Mouse (Mus musculus): ENCODE data around the gene Phgdh. TPM values are rescaled to one million over a fixed set of nuclear protein-coding genes. Genes with fewer than 3 reads are reported as not detected.
A peak's percentile ranks its signal among the peaks of the same experiment; 100 is the strongest.

The Phgdh gene
- polyA plus RNA-seq, 1 experiment from 2014 or later, result 194 TPM

DNA sequence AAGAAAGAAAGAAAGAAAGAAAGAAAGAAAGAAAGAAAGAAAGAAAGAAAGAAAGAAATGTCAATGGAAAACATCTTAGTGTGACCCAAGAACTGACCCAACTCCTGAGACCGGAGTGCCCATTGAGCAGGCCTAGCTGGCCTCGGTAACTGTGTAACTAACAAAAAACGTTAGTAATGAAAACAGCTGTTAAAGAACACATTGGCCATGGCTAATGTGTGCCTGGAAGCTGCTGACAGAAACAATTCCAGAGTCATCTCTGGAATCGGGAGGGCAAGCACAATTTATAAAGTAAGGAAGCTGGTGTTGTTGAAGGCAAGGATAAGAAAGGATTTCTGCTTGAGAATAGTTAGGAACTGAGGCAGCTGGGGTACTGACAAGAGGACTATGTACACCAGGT, 28.5 kb upstream of the Phgdh start:
- no peak for ATAC-seq (replicated peaks)
- no peaks in the 10 kb centered on the region for H3K36me3 ChIP-seq
- H3K9ac ChIP-seq (replicated peaks), result no peak overlapping the region
- no peaks in the 10 kb centered on the region for H3K4me1 ChIP-seq
- no peak overlapping the region for H3K27ac ChIP-seq (replicated peaks)
- H3K4me3 ChIP-seq, result no peak overlapping the region
- H3K27me3 ChIP-seq, result no peaks in the 10 kb centered on the region
- 72% methylated on average over 4 of the region's 4 CpGs for WGBS
- H3K9me3 ChIP-seq, result no peaks in the 10 kb centered on the region
- H3K4me2 ChIP-seq (replicated peaks), result no peak overlapping the region

DNA sequence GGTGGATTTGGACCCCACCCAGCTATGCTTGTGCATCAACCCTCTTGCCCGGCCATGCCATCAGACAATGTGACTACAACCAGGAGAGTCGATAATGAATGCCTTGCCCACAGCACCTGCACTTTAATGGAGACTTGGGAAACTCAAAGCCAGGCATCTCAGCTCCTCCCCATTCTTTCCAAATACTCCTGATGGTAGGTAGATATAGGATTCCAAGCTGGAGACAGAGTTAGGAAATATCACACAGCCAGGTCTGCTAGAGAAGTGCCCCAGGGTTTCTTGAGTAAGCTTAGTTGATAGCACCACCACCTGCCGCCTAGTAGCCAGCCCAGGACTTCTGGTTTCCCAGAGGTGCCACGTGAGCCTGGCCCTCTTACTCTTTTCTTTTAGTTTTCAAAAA, 27.0 kb upstream of the Phgdh start:
- Histone ChIP-seq H3K36me3 (no peaks in the 10 kb centered on the region), H3K27me3 (no peaks in the 10 kb centered on the region), H3K27ac (replicated peaks) (no peak overlapping the region), H3K4me3 (no peak overlapping the region), H3K9ac (replicated peaks) (no peak overlapping the region), H3K4me1 (no peaks in the 10 kb centered on the region), H3K9me3 (no peaks in the 10 kb centered on the region), H3K4me2 (replicated peaks) (no peak overlapping the region)
- ATAC-seq (replicated peaks), result no peak
- 79% methylated on average over 4 of the region's 4 CpGs for WGBS

DNA sequence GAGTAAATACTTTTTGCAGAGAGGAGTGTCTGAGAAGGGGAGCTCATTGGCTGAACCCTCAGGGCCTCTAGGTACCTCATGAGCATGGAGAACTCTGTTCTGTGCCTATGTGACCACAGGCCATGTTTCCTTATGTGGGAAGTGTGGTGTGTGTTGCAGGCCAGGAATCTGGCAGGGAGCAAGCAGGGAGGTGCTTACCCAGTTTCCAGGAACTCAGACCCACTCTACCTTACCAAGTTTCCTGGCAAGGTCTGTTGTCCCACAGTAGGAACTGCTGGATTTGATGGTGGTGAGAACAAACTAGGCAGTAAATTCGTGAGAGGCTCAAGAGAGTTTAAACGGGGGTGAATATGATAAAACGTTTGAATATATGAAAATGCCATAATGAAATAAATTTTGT, 26.3 kb upstream of the Phgdh start:
- Histone ChIP-seq H3K4me2 (replicated peaks) (no peak overlapping the region), H3K9ac (replicated peaks) (no peak overlapping the region), H3K9me3 (no peaks in the 10 kb centered on the region), H3K27ac (replicated peaks) (no peak overlapping the region), H3K4me3 (no peak overlapping the region), H3K27me3 (no peaks in the 10 kb centered on the region), H3K4me1 (no peaks in the 10 kb centered on the region), H3K36me3 (no peaks in the 10 kb centered on the region)
- 86% methylated on average over 3 of the region's 3 CpGs for WGBS
- no peak for ATAC-seq (replicated peaks)

DNA sequence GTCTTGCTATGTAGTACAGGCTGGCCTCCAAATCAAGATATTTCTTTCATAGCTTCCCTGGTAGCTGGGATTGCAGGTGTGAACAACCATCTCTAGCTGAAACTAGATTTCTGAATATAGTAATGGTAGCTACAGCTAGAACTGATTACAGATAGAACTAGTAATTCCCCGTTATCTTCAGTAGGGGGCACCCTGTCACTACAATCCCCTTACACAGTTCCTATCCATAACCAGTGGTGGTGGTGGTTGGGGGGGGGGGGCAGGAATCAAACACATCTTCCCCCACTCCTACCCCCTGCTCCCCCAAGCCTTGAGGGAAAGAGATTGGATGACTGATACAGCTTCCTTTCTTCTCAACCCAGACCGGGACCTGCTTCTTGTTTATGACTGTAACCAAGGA, 23.0 kb upstream of the Phgdh start:
- no peak for ATAC-seq (replicated peaks)
- no peaks in the 10 kb centered on the region for H3K36me3 ChIP-seq
- H3K4me1 ChIP-seq, result no peaks in the 10 kb centered on the region
- 33% methylated on average over 2 of the region's 2 CpGs for whole genome bisulfite sequencing
- no peaks in the 10 kb centered on the region for H3K27me3 ChIP-seq
- H3K4me3 ChIP-seq, result no peak overlapping the region
- no peak overlapping the region for H3K9ac ChIP-seq (replicated peaks)
- no peaks in the 10 kb centered on the region for H3K9me3 ChIP-seq
- no peak overlapping the region for H3K27ac ChIP-seq (replicated peaks)
- no peak overlapping the region for H3K4me2 ChIP-seq (replicated peaks)

DNA sequence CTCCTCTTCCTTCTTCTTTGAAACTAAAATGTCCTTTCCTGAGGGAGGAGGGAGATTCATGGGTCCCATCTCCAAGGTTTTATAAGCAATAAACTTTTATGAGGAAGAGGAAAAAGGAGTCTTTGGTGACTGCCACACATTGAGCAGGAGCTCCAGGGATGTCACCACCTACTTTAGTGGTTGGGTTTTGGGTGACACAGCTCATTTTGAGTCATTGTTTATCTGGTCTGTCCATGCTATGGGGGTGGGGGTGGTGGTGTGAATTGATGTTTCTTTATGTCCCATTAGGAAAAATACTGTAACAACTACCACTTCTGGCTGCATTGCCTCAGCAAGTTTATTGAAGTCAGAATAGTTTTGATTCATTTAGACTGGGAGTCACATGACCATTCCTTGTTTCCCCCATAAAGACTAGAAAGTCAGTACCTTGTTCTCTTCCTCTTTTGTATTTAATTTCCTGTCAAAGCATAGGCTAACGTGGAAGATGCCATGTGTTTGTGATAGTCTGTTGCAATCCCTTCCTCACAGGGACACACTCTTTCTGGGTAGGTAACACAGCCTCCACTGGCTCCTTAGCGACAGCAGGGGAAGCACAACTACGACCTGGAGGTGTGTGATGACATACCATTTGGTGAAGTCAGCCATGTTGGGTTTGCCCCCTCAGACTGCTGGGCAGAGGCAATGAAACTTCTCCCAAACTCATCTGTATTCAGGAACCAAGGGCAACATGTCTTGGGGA, 17.0 kb upstream of the Phgdh start:
- 67% methylated on average over 3 of the region's 3 CpGs for WGBS
- H3K36me3 ChIP-seq, result no peaks in the 10 kb centered on the region
- H3K9me3 ChIP-seq, result no peaks in the 10 kb centered on the region
- H3K27me3 ChIP-seq, result no peaks in the 10 kb centered on the region
- ATAC-seq (replicated peaks), result no peak
- no peak overlapping the region for H3K9ac ChIP-seq (replicated peaks)
- no peak overlapping the region for H3K4me2 ChIP-seq (replicated peaks)
- no peaks in the 10 kb centered on the region for H3K4me1 ChIP-seq
- no peak overlapping the region for H3K4me3 ChIP-seq
- H3K27ac ChIP-seq (replicated peaks), result no peak overlapping the region

DNA sequence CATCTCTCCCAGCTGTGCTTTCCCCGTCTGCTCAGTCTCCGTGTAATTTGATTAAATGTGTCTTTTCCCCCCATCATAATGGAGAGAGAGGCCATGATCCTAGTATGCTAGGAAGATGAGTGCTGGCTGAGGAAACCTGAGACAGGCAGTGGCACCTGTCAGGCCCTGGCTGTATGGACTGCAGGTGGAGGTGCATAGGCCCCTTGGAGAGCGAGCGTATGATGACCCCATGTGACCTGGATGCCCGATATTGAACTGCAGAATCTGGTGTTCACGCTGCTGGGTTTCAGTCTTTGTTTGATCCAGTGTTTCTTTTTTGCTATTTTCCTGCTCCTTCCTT, 16.2 kb upstream of the Phgdh start:
- 65% methylated on average over 6 of the region's 6 CpGs for WGBS
- no peak for ATAC-seq (replicated peaks)
- H3K9ac ChIP-seq (replicated peaks), result no peak overlapping the region
- no peaks in the 10 kb centered on the region for H3K4me1 ChIP-seq
- no peak overlapping the region for H3K4me2 ChIP-seq (replicated peaks)
- no peak overlapping the region for H3K27ac ChIP-seq (replicated peaks)
- no peaks in the 10 kb centered on the region for H3K9me3 ChIP-seq
- H3K36me3 ChIP-seq, result no peaks in the 10 kb centered on the region
- H3K4me3 ChIP-seq, result no peak overlapping the region
- H3K27me3 ChIP-seq, result no peaks in the 10 kb centered on the region

DNA sequence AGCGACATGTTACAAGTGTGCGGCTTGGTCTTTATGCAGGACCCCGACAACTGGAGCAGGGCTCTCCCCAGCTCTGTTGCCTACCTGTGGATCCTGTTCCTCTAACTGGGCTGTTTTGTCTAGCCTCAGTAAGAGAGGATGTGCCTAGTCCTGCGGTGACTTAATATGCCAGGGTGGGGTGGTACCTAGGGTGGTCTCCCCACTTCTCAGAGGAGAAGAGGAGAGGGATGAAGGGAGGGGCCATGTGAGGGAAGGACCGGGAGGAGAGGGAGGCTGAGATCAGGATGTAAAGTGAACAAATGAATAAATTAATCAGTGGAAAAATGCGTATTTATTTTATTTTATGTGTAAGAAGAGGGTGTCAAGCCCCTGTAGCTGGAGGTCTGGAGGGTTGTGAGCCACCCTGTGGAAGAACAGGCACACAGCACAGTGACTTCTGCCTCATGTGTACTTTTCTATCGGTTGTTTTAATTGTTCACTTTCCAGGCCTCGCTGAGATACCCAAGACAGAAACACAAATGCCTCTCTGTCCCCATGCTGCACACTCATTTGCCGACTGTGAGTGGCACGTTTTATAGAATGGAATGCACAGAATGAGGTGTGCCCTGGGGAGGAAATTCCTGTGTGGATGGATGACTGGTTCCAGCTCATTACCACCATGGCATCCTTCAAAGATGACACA, 15.7 kb upstream of the Phgdh start:
- no peaks in the 10 kb centered on the region for H3K4me1 ChIP-seq
- H3K9me3 ChIP-seq, result no peaks in the 10 kb centered on the region
- peak; percentile 32; the same call in 1 of the 2 replicates for ATAC-seq (replicated peaks)
- 55% methylated on average over 10 of the region's 10 CpGs for WGBS
- no peaks in the 10 kb centered on the region for H3K36me3 ChIP-seq
- H3K27me3 ChIP-seq, result no peaks in the 10 kb centered on the region
- H3K9ac ChIP-seq (replicated peaks), result no peak overlapping the region
- H3K4me3 ChIP-seq, result no peak overlapping the region
- no peak overlapping the region for H3K4me2 ChIP-seq (replicated peaks)
- no peak overlapping the region for H3K27ac ChIP-seq (replicated peaks)

DNA sequence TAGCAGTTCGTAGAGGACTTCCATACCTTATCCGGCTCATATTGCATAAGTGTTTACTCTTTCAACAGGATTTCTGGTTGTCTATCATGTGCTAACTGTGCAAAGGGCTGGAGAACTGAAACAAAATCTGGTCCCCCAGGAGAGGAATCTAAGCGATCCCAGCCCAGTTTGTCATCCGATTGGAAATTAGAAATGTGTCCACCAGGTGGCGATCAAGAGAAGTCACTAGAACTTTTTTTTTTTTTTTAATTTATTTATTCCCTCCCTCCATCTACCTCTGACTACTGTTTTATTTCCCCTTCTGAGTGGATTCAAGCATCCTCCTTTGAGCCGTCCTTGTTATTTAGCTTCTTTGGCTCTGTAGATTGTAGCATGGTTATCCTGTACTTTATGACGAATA, 14.1 kb upstream of the Phgdh start:
- no peak overlapping the region for H3K27ac ChIP-seq (replicated peaks)
- H3K27me3 ChIP-seq, result no peaks in the 10 kb centered on the region
- H3K4me2 ChIP-seq (replicated peaks), result no peak overlapping the region
- H3K4me1 ChIP-seq, result no peaks in the 10 kb centered on the region
- no peak for ATAC-seq (replicated peaks)
- H3K9me3 ChIP-seq, result no peaks in the 10 kb centered on the region
- WGBS, result 35% methylated on average over 7 of the region's 7 CpGs
- H3K4me3 ChIP-seq, result no peak overlapping the region
- no peak overlapping the region for H3K9ac ChIP-seq (replicated peaks)
- H3K36me3 ChIP-seq, result no peaks in the 10 kb centered on the region

DNA sequence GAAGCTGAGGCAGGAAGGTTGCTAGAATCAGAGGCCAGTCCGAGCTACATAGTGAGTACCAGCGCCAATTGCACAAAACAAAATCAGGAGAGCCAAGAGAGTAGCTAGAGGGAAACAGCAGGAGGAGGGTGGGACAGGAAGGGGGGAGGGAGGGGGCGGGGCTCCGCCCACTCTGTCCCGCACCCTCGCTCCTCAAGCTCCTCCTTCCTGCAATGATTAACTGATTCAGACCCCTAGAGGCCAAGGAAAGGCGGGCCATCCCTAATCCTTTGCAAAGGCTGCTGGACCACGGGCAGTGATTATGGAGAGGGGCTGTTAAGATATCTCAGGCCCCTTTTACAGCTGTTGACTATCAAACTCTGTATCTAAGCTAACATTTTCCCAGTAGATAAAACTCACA, 8.9 kb upstream of the Phgdh start:
- Histone ChIP-seq H3K9ac (replicated peaks) (no peak overlapping the region), H3K9me3 (no peaks in the 10 kb centered on the region), H3K27ac (replicated peaks) (no peak overlapping the region), H3K27me3 (no peaks in the 10 kb centered on the region), H3K4me1 (no peaks in the 10 kb centered on the region), H3K4me3 (no peak overlapping the region), H3K36me3 (no peaks in the 10 kb centered on the region), H3K4me2 (replicated peaks) (no peak overlapping the region)
- WGBS, result 25% methylated on average over 8 of the region's 8 CpGs
- peak; percentile 62; the same call in 1 of the 2 replicates for ATAC-seq (replicated peaks)

DNA sequence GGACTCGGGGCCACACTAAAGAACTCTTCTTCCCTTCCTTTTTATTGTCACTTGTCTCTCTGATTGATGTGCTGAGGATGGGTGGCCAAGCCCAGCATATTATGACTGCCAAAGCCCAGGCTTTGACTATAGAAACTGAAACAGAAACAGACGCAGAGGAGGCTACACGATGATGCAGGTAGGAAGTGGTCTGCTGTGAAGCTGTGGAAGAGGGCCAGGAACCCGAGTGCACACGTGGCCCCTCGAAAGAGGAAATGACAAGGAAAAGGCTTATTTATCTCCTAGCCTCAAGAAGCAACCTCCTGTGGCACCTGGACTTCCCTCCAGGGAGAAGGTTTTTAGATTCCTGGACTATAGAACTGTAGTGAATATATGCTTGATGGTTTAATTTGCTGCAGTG, 8.3 kb upstream of the Phgdh start:
- H3K27ac ChIP-seq (replicated peaks), result no peak overlapping the region
- no peak overlapping the region for H3K9ac ChIP-seq (replicated peaks)
- H3K4me2 ChIP-seq (replicated peaks), result no peak overlapping the region
- H3K27me3 ChIP-seq, result no peaks in the 10 kb centered on the region
- no peaks in the 10 kb centered on the region for H3K9me3 ChIP-seq
- no peaks in the 10 kb centered on the region for H3K36me3 ChIP-seq
- ATAC-seq (replicated peaks), result no peak
- H3K4me1 ChIP-seq, result no peaks in the 10 kb centered on the region
- no peak overlapping the region for H3K4me3 ChIP-seq
- WGBS, result 89% methylated on average over 6 of the region's 6 CpGs

DNA sequence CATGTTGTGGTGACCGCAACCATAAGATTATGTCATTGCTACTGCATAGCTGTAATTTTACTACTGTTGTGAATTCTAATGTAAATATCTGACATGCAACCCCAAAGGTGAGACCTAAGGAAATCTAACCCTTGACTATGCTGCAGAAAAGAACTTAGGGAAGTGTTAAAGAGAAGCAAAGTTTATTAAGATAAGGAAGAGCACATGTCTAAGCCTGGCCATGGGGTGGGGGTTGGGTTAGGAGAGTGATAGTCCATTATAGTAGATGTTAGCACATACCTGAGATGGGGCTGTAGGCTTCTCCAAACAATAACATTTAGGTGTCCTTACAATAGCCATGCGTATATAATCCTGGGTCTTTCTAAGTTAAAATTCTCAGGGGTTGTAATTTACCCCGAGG, 3.4 kb upstream of the Phgdh start:
- 90% methylated on average over 3 of the region's 3 CpGs for WGBS
- Histone ChIP-seq H3K27ac (replicated peaks) (no peak overlapping the region), H3K4me3 (no peak overlapping the region), H3K9ac (replicated peaks) (no peak overlapping the region), H3K36me3 (no peaks in the 10 kb centered on the region), H3K9me3 (no peaks in the 10 kb centered on the region), H3K4me1 (peaks cover 11% of the 10 kb centered on the region), H3K27me3 (no peaks in the 10 kb centered on the region), H3K4me2 (replicated peaks) (no peak overlapping the region)
- ATAC-seq (replicated peaks), result no peak

DNA sequence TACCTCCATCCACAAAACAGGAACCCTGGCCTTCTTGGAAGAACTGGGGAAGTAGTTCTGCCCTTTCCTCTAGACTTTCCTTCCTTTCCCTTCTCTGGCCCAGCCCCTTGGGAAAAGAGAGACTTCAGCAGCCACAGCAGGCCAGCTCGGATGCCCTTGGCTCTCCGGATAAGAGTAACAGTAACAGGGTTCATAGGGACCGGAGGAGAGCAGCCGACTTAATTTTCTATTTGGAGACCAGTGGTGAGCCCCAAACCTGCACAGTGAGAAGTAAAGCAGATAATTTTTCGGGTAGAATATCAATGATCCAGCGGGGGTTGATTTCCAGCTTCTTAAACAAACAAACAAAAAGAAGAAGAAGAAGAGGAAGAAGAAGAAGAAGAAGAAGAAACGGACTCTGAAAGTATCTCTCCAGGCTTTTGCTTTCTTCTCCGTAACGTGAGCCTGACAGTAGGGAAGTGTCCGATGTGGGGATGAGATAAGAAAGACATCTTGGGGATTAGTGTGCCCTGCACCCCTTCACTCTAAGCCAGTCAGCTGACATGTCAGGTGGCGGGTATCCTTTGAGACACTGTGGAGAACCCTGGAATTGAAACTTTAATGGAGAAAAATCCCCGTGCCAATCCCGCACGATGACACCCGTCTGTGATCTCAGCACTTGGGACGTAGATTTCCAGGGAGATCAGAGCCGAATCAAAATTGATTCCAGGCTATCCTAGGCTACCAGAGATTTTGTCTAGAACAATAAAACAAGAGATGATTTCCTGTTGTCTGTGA, 1.2 kb upstream of the Phgdh start:
- no peak overlapping the region for H3K4me3 ChIP-seq
- no peak overlapping the region for H3K4me2 ChIP-seq (replicated peaks)
- H3K9me3 ChIP-seq, result no peaks in the 10 kb centered on the region
- no peak overlapping the region for H3K27ac ChIP-seq (replicated peaks)
- H3K27me3 ChIP-seq, result no peaks in the 10 kb centered on the region
- no peaks in the 10 kb centered on the region for H3K36me3 ChIP-seq
- ATAC-seq (replicated peaks), result no peak
- no peak overlapping the region for H3K9ac ChIP-seq (replicated peaks)
- 86% methylated on average over 17 of the region's 17 CpGs for WGBS
- peaks cover 32% of the 10 kb centered on the region for H3K4me1 ChIP-seq

Measured in forebrain, embryonic 15.5 days (tissue).